Mouse (Mus musculus) C2C12 (cell line): ENCODE data around the gene Dip2c. TPM values are rescaled to one million over a fixed set of nuclear protein-coding genes. Genes with fewer than 3 reads are reported as not detected.

Experiments used
- H3K27me3 ChIP-seq: one replicate; pipeline ENCODE4 v1.6.1; 2011; ENCODE audit not compliant: control insufficient read depth, insufficient read depth, insufficient read length
- H3K36me3 ChIP-seq: one replicate; pipeline ENCODE4 v1.6.1; 2011; ENCODE audit not compliant: control insufficient read depth, insufficient read depth
- H3K4me3 ChIP-seq: one replicate; pipeline ENCODE4 v1.5.1; 2011; ENCODE audit warnings: mild to moderate bottlenecking, control low read depth; ENCODE audit not compliant: poor library complexity, insufficient read depth, severe bottlenecking
- H3K79me2 ChIP-seq: one replicate; pipeline ENCODE4 v1.6.1; 2011; ENCODE audit not compliant: control insufficient read depth, insufficient read depth
- H3K79me3 ChIP-seq: one replicate; pipeline ENCODE4 v1.6.1; 2011; ENCODE audit warnings: low read depth, control low read depth
- H3ac ChIP-seq: one replicate; pipeline ENCODE3; 2011; ENCODE audit warnings: low read depth; ENCODE audit not compliant: control insufficient read depth, insufficient read length
- CEBPB ChIP-seq: IDR thresholded peaks from one replicate; pipeline ENCODE4 v1.6.1; 2011; ENCODE audit warnings: low read depth, mild to moderate bottlenecking, control low read depth, moderate library complexity
- CTCF ChIP-seq: IDR thresholded peaks from one replicate; pipeline ENCODE4 v1.5.1; 2011; ENCODE audit not compliant: control insufficient read depth, insufficient read depth, insufficient read length
- FOSL1 ChIP-seq: IDR thresholded peaks from one replicate; pipeline ENCODE4 v1.8.0; 2011; ENCODE audit warnings: mild to moderate bottlenecking, low read length; ENCODE audit not compliant: poor library complexity, insufficient read depth, severe bottlenecking
- MAX ChIP-seq: IDR thresholded peaks from one replicate; pipeline ENCODE4 v1.6.1; 2011; ENCODE audit warnings: mild to moderate bottlenecking, control low read depth
- MYOD1 ChIP-seq: IDR thresholded peaks from one replicate; pipeline ENCODE4 v1.6.1; 2011; ENCODE audit warnings: low read depth; ENCODE audit not compliant: control insufficient read depth, insufficient read length
- MYOG ChIP-seq: IDR thresholded peaks from one replicate; pipeline ENCODE4 v1.6.1; 2011; ENCODE audit not compliant: control insufficient read depth, insufficient read length; ENCODE audit errors: extremely low read depth
- USF1 ChIP-seq: IDR thresholded peaks from one replicate; pipeline ENCODE4 v1.6.1; 2011; ENCODE audit warnings: low read depth, mild to moderate bottlenecking, control low read depth, moderate library complexity
- polyA plus RNA-seq: library from polyadenylated mRNA; unstranded; fragments of >200 nt; fragmentation: generic; extraction: Trizol; gene quantifications from one replicate; pipeline ENCODE4 v1.2.1, GENCODE M21; 2012; ENCODE audit warnings: missing spikeins

The Dip2c gene
- polyA plus RNA-seq, 1 experiment = 4.8 TPM

DNA sequence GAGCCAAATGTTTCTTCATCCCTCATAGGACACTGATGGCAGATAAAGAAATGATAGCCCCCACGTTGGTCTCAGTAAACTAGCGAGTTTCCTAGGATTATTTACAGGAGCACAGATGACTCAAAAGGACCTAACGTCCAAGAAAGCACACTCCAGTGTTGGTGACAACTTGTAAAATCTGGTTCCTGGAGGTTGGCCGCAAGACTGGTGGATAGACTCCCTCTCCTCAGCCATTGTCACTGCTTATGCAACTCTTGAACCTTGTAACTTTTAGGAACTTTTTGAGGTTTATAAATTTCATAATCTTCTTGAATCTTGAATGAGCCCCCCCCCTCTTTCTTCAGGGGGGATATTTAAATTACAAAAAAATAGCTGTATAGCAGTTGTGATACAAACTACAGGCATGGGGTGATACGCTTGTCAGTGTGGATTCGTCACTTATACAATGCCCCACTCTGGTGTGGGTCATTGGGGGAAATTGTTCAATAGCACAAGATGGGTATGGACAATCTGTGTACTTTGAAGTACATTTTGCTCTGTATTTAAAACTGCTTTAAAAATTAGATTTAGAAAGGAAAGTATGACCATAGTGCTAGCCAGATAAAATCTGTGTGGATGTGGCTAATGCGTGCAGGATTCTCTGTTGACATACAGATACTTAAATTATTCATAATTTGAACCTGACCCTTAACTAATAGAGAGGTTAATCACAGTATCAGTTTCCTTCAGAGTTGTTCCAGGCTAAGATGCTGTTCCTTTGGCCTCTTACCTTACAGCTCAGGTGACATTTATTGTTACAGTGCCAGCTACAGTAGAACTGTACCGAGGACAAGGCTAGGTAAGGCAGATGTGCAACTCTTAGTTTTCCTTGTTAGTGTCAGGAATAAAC is 181.3 kb downstream of the Dip2c start:
- Histone ChIP-seq H3K27me3 (no peaks in the 10 kb centered on the region), H3K36me3 (no peaks in the 10 kb centered on the region), H3K4me3 (no peak overlapping the region), H3K79me2 (no peaks in the 10 kb centered on the region), H3ac (no peak overlapping the region), H3K79me3 (no peaks in the 10 kb centered on the region)
- no peak for TF ChIP-seq USF1
- TF ChIP-seq MAX = no peak
- TF ChIP-seq FOSL1 = no peak
- TF ChIP-seq CTCF = no peak
- no peak for TF ChIP-seq MYOD1
- no peak for TF ChIP-seq CEBPB
- TF ChIP-seq MYOG = no peak

DNA sequence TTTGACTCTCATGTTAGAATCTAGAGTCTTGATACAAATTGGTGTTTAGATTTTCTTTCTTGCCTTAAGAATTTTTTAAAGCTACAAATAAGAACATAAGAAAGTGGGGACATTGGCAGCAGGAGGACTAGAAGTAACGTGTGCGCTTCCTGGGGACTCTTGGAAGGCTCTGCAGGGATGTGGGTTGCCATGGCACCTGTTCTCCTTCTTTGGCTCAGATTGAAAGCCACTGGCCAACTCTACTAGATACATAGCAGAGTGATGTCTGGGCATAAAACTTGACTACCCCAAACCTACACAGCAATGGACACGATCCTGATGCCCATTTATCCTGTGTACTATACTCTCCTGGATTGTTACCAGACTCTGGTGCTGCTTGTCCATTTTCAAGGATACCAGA is 188.1 kb downstream of the Dip2c start:
- Histone ChIP-seq H3K4me3 (no peak overlapping the region), H3ac (no peak overlapping the region), H3K79me2 (no peaks in the 10 kb centered on the region), H3K36me3 (no peaks in the 10 kb centered on the region), H3K27me3 (no peaks in the 10 kb centered on the region), H3K79me3 (no peaks in the 10 kb centered on the region)
- TF ChIP-seq CTCF (no peak), MYOD1 (no peak), MAX (no peak), FOSL1 (no peak), USF1 (no peak), MYOG (no peak), CEBPB (no peak)

GRCm38 (mm10) chr13:9467216-9467615 is 190.9 kb downstream of the Dip2c start:
- no peaks in the 10 kb centered on the region for H3K79me3 ChIP-seq
- H3K4me3 ChIP-seq = no peak overlapping the region

GRCm38 (mm10) chr13:9473383-9473782 is 197.1 kb downstream of the Dip2c start:
- Histone ChIP-seq H3K4me3 (no peak overlapping the region), H3ac (no peak overlapping the region), H3K79me2 (no peaks in the 10 kb centered on the region), H3K79me3 (no peaks in the 10 kb centered on the region), H3K36me3 (no peaks in the 10 kb centered on the region), H3K27me3 (no peaks in the 10 kb centered on the region)
- no peak for TF ChIP-seq FOSL1
- no peak for TF ChIP-seq MAX
- TF ChIP-seq CEBPB = no peak
- no peak for TF ChIP-seq USF1
- no peak for TF ChIP-seq CTCF
- no peak for TF ChIP-seq MYOD1
- TF ChIP-seq MYOG = no peak

More at GRCm38 (mm10) chr13:9467216-9467615, 190.9 kb downstream of the Dip2c start:
- Histone ChIP-seq H3K79me2 (no peaks in the 10 kb centered on the region), H3ac (no peak overlapping the region), H3K27me3 (no peaks in the 10 kb centered on the region), H3K36me3 (no peaks in the 10 kb centered on the region)
- TF ChIP-seq USF1 = no peak
- TF ChIP-seq FOSL1 = no peak
- TF ChIP-seq MYOD1 = no peak
- TF ChIP-seq MYOG = no peak
- TF ChIP-seq CEBPB = no peak
- TF ChIP-seq MAX = no peak

- H3K4me3 ChIP-seq = no peak overlapping the region
- no peak for TF ChIP-seq MYOD1
- no peak for TF ChIP-seq CTCF
- TF ChIP-seq MAX = no peak
- TF ChIP-seq USF1 = no peak
- no peak for TF ChIP-seq FOSL1
- TF ChIP-seq CEBPB = no peak
- no peak for TF ChIP-seq MYOG
- H3K27me3 ChIP-seq = no peaks in the 10 kb centered on the region
- H3K36me3 ChIP-seq = no peaks in the 10 kb centered on the region
- no peak overlapping the region for H3ac ChIP-seq
- no peaks in the 10 kb centered on the region for H3K79me2 ChIP-seq
- no peaks in the 10 kb centered on the region for H3K79me3 ChIP-seq
These were observed 205.4 kb downstream of the Dip2c start for GRCm38 (mm10) chr13:9481722-9482121.
